Mouse (Mus musculus): Measurements from ENCODE around the gene Dnajc13. TPM values are rescaled to one million over a fixed set of nuclear protein-coding genes. Genes with fewer than 3 reads are reported as not detected.

Gene Dnajc13
- total RNA-seq, 4 experiments from 2014 or later: 62.6 to 72.7 (median 69.0) TPM

DNA sequence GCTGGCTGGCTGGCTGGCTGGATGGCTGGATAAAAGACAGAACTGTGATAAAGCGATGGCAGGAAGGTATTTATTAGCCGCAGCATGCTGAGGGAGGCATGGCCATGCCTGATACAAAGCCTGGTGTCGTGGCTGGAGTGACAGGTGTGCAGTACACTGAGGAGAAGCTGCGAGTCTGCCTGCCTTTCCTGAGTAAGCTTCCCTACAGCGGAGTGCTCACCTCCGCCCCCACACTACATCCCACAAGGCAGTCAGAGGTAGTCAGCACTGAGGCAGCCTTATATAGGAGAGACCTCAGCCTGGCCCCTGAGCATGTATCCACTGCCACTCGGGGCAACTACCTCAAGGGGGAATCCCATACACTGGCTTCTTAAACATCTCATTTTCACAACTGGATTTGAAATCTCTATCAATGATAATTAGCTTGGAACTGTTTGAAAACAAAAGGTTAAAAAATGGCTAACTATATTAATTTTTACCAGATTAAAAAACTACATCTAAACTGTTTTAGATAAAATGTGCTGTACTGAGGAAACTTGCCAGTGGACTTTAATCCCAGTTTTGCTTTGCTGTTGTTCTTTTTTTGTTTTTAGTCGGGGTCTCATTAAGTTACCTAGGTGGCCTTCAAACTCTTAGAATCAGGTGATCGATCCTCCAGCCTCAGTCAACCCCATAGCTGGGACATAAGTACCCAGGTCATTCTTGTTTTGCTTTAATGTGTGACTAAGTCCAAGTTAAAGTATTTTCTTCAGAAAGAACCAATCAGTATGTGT, 8.1 kb downstream of the Dnajc13 start:
- DNase-seq (ENCODE audit: low spot score in 2 of 2): no peak

DNA sequence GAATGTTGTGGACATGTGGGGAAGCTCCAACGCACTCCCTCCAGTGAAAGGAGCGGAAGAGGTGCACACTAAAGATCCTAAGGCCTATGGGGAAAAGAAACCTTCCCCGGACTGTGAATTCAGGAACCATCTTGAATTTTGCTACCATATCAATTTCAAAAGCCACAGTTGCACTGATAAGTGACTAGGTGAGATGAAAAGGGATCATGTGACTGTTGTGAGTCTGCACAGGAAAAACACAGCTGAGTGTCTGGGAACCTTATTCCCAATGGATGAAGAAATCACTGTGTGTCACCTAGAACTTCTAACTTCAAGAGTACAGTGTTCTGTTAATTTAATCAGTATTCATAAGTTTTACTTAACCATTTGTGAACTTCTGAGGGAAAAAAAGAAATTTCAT, 10.1 kb downstream of the Dnajc13 start:
- no peak for DNase-seq (ENCODE audit: low spot score in 2 of 2)

DNA sequence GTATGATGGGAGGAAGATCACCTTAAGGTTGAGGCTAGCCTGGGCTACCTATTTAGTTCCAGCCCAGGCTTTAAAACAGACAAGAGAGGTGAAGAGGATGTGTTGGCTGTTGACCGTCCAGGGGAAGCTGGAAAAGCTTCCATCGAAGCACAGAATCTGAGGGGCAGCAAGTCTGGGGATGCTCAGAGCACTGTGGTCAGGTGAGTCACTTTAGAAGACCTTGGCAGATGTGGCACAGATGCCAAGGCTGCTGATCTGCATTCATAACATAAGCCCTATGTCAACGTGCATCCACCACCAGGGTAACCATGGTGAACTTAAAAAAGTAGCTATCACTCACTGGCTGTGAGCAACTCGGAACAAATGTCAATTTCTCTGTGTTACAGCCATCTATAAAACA, 11.0 kb downstream of the Dnajc13 start:
- no peak for DNase-seq (ENCODE audit: low spot score in 2 of 2)

DNA sequence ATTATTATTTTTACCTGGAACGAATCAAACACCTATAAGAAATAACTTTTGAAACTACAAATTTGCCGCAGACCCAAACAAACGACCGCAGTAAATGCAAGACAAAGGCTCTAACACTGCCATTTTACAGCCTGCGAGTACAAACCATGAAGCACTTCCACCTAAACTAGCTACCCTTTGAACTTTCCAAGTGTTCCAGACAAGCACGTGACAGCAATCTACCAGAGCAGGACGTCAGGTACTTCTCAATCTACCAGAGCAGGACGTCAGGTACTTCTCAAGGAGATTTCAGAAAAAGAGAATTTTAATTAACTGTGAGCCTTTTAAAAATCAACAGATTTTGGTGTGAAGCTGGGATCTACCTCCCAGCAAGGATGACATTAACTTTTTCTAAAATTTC, 11.6 kb downstream of the Dnajc13 start:
- DNase-seq (ENCODE audit: low spot score in 2 of 2): no peak

DNA sequence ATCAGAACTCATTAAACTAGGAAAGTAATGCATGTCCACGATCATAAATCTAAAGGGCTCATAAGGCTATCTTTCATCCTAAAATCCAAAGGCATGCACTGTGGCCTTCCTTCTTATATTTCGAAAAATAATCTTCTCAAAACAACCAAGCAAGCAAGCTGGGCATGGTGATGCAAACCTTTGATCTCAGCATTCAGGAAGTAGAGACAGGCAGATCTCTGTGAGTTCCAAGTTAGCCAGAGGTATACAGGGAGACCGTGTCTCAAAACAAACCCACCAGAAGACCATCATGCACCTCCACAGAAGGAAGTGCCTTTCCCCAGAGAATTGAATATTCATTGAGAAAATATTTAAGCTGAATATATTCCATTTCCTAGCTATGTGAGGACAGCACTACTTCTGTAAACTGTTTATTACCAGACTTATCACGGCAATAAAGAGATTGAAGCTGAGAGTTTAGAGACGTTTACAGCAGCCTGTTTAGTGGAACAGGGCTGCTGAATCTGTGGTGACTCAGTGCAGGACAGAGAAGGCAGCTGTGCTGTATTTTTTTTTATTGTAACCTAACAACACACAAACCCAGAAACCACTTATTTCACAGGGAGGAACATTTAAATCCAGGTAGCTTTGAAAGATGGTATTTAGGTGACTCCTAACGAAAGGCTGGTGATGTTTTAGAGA, 15.3 kb downstream of the Dnajc13 start:
- DNase-seq (ENCODE audit: low spot score in 2 of 2): no peak

DNA sequence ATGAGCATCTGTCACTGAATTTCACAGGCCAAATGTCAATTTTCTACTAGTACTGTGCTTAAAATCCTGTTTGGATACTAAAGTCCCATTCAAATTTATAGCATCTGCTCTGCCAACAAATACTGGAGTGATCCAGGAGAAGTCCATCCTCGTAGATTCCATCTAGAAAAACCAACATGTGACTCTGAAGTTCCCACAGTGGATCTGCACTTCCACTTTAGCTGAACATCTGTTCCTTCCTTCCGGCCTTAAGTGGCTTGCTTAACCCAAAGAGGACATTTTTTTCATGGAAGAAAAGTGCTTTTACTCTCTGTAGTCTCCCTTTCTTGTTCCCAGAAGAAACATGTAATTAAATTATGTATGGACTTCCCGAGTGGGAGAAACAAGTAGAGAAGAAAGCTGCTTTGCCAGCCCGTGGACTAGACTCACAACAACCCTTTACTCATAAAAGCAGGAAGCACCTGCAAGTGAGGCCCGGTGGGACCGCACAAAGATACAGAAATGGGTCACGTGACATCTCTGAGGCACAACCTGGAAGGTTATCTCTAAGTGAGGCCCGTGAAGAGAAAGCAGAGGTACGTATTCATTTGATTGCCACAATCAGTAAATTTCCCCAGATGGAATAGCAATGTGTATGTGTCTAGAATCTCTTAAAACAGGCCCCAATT, 18.8 kb downstream of the Dnajc13 start:
- DNase-seq (ENCODE audit: low spot score in 2 of 2): no peak

DNA sequence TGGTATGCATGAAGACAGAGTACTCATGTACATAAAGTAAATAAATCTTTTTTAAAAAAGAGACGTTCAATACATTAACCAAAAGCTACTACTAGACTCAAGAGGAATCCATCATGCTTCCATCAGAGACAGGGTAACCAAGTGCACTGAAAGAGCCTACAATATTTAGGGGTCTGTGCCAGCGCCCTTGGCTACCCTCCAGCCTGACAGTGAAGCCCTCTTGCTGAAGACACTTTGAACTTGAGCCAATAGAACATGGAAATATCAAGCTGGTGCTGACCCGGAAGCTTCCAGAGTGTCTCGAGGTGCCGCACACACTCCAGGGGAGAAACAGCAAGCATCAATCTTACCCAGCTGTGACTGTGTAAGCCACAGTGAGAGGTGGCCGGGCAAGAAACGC, 22.6 kb downstream of the Dnajc13 start:
- DNase-seq (ENCODE audit: low spot score in 2 of 2): no peak

DNA sequence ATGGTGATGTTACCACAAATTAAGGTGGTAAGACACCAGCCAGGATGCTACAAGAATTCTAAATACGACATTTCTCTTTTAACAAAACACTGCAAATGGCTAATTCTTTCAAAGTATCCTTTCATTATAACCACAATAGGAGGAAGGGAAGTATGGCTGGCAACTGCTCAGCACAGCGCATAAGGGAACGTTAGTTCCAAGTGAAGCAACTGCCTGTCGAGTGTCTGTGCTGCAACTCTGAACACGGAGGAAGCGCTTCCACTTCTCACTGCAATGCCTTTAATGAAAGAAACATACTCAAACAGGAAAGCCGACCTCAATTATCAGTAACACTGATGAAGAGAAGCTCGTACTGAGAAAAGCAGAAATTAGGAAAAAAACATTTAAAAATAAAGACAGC, 23.7 kb downstream of the Dnajc13 start:
- no peak for DNase-seq (ENCODE audit: low spot score in 2 of 2)

DNA sequence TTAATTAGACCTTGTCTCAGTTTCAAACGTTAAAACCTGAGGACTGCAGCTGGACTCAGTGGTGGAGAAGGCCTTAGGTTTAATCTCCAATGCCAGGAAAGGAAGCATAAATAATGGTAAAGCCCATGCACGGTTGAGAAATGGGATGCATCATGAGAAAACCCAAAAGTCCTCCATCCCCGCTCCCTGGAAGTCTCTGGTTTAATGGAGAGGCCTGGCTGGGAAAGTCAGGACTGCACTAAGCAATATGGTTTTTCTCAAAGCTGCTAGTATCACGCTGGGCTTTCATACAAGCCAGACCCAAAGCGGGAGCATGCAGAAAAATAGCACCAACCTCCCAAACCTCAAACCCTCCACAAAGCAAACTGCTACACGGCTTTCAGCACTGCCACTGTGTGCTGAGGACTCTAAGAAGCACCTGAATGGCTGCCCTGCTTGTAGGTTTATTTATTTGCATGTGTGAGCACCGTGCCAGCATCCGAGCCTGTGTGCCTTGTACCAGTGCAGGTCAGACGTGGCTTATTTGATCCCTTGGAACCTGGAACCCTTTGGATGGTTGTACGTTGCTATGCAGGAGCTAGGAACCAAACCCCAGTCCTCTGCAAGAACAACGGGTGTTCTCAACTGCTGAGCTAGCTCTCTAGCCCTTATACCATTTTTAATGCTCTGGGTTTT, 26.3 kb downstream of the Dnajc13 start:
- no peak for DNase-seq (ENCODE audit: low spot score in 2 of 2)

DNA sequence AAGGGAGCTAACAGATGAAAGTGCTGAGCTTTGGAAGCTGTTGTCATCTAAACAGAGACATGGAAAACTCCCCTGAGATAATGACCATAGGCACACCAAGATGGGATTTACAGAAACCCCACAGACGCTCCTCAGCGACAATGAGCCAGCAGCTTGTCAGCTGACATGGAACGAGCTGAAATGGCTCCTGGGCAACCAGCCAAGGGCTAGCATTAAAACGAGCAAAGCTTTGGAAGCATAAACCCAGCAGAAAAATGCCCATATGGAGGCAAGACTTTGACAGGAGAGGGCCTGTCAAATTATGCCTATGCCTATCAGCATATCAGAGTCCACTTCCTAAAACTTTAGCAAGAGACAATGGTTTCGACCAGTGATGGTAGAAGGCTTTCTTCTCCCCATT, 27.0 kb downstream of the Dnajc13 start:
- peak in 1 of 2 experiments; percentile 47 for DNase-seq (ENCODE audit: low spot score in 2 of 2)

DNA sequence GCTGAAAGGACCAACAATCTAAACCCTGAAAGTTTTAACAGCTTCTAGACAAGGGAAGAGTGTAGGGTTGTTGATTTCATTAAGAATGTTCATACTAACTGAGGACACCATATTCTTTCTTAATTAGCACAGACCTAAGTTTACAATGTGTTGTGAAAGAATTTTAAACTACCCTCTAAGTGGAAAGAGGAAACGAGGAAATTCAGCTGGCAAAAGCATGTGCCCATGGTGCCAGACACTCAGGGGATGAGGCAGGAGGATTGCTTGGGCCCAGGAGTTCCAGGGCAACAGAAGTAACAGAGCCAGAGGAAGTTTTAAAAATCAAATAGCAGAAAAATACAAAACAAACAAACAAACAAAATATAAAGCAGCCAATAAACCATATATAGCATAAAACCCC, 28.9 kb downstream of the Dnajc13 start:
- no peak for DNase-seq (ENCODE audit: low spot score in 2 of 2)

DNA sequence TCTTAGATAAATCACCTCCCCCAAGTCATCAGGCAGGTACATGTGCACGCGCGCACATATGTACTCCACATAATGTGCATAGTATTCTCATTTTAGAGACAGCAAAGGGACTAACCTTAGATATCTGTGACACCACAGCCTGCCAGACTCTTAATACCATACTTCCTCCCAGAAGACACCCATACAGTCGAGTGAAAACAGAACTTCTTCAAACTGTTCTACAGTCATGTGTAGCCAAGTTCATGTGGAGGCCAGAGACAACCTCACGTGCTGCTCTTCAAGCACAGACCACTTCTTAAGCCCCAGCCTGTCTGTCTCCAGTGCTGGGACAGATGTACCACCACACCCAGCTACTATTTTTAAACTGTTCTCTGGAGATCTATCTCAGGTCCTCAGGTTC, 29.7 kb downstream of the Dnajc13 start:
- no peak for DNase-seq (ENCODE audit: low spot score in 2 of 2)

DNA sequence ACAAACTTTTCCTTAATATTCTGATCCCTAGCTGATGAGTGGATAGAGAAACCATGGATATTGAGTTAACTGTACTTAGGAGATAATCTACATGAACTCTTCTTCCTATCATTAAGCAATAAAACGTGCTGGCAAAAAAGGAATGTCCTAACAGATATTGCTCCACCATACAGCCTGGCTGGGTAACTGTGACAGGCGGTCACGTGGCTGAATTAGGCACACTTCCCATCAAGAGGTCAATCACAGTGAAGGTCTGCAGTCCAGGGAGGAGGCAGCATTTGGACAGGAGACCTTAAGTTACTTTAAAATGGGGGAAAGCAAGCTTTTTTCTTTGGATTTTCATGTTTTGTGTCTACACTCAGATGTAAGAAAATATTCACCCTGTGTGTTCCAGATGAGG, 30.7 kb downstream of the Dnajc13 start:
- DNase-seq (ENCODE audit: low spot score in 2 of 2): no peak

DNA sequence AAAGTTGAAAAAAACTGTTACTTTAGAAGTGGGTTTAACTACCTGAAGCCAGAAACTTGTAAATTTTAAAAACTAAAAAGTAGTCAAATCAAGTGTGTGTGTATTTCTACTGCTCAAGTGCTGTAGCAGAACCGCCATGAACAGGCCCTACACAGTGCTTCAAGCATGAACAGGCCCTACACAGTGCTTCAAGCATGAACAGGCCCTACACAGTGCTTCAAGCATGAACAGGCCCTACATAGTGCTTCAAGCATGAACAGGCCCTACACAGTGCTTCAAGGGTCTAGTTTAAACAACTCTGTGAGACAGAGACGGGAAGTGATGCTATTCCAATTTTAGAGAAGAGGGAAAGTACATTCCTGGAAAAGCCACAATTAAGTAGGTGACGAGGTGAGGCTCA, 51.3 kb downstream of the Dnajc13 start:
- no peak for DNase-seq (ENCODE audit: low spot score in 2 of 2)

DNA sequence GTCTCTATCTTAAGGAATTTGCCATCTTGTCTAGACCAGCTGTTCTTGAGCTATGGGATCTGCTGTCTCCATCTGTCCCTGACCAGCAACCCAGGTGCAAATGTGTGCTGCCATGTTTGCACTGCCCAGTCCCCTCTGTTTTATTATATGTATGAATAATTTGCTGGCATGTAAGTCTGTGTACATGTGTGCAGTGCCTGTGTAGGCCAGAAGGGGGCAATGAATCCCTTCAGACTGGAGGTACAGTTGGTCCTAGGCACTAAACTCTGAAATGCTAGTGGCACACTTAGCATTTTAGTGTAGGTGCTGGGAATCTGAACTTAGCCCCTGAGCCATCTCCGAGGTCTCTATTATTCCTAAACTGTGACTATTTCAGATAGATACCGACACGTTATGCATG, 58.9 kb downstream of the Dnajc13 start:
- peak in 1 of 2 experiments; percentile 46 for DNase-seq (ENCODE audit: low spot score in 2 of 2)

DNA sequence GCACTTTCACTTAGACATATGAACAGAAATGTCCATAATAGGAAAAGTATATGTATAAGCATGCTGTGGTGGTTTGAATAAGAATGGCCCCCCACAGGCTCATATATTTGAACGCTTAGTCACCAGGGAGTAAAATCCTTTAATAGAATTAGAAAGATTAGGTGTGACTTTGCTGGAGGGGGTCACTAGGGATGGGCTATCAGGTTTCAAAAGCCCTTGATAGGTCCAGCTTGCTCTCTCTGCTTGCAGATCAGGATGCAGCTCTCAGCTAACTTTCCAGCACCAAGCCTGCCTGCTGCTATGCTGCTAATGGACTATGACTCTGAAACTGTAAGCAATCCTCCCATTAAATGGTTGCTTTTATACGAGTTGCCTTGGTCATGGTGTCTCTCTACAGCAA, 68.2 kb downstream of the Dnajc13 start:
- DNase-seq (ENCODE audit: low spot score in 2 of 2): no peak

DNA sequence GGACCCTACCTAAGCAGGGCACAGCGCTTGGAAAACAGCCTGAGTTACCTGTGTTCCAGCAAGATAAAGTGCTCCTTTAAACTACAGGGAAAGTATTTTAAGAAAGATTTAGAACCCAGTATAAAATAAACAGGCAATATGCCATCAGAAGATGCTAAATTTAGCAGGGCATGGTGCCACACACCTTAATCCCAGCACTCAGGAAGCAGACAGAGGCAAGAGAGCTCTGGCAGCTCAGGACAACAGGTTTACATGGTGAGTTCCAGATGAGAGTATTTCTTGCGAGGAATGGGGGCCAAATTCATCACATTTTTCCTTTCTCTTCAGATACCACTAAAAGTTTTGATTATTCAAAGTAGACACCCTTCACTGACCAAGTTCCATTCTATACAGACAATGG, 68.8 kb downstream of the Dnajc13 start:
- DNase-seq (ENCODE audit: low spot score in 2 of 2): no peak

DNA sequence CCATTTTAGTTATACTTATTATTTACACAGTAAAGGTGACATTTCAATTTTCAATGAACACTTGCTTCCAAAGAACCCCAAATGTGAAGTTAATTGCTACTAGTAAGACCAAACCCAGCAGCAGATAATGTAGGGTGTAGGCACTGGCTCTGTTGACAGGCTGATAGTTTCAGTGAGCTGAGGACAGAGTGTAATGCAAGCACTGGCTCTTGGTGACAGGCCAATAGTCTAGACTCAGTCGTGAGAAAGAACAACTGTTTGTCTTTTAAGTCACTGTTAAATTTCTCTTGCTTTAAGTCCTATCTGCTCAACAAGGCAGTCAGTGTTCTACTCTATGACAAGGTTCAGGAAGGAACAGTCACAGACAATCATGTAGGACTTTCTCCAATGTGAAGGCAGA, 69.4 kb downstream of the Dnajc13 start:
- DNase-seq (ENCODE audit: low spot score in 2 of 2): no peak

DNA sequence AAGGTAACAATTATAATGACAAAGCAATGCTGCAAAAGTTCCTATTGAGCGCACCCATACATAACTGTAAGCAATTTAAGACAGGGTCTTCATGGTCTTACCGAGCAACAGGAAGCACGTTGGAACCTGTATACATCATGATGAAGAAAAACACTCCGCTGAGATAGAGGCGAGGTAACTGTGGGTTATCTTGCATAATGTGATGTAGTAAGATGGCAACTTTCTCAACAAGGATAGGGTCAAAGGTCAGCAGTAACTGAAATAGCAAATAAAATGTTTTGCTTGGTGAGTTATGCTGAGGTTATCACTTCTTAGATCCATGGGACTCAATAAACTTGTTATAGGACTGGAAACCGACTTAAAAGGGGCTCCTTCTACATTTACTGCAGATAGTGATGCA, 70.2 kb downstream of the Dnajc13 start:
- no peak for DNase-seq (ENCODE audit: low spot score in 2 of 2)

DNA sequence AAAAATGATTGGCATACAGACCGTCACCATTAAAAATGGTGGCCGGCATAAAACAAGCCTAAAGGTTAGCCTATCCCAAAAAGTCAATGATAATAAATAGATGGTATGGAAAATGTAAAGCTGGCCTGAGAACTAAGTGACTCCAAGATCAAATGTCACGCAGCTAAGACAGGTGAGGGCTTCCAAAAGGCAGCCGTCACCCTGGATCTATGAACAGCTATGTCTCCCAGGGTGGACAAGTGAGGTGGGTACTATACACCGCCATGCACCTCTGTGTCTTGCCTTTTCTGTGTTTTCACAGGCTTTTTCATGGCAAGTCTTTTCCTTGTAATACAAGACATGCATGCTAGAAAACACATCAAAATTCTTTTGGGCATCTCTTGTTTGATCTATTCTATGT, 73.1 kb downstream of the Dnajc13 start:
- DNase-seq (ENCODE audit: low spot score in 2 of 2): no peak

DNA sequence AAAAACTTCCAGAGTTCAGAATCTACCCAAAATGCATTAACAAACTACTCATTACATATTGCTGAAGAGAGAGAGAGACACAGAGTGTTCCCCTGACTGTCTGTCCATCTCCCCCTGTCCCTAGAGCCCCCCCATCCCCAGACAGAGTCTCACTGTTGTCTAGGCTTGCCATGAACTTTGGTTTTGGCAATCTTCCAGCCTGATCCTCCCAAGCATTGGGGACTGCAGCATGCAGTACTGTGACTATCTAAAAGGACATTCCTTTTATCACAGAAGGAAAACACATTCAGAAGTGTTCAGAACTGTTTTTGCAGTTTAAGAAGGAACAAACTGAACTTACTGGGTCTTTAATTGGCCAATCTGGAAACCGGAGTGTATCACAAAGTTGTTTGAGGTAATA, 74.0 kb downstream of the Dnajc13 start:
- no peak for DNase-seq (ENCODE audit: low spot score in 2 of 2)

DNA sequence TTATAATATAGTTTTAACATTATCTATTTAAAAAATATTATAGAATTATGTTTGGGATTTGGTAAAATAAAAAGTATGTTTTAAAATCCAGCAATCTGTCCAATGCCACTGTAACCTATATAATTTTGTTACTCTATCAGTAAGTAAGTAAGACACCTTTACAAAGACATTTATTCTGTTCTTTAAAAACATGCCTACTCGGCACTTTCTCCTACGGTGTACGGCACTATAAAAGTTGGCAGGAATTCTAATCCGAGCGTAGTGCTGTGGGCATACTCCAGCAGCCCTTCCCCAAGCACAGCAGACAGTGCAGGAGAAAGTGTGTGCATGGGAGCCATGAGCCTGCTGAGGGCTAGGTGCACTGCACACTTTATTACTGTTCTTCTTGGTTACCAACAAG, 75.7 kb downstream of the Dnajc13 start:
- no peak for DNase-seq (ENCODE audit: low spot score in 2 of 2)
